Mouse (Mus musculus) hindbrain, embryonic 10.5 days (tissue): ENCODE measurements around the gene Slc22a13. TPM values are rescaled to one million over a fixed set of nuclear protein-coding genes. Genes with fewer than 3 reads are reported as not detected.

Experiments
- DNase-seq: peaks from one replicate; pipeline ENCODE4 v3.0.0-alpha.2; 2017; ENCODE audit warnings: low spot score
- H3K27ac ChIP-seq: fragments of 300-500 bp; sonication (generic); 2 replicates; pipeline ENCODE4 v1.5.1; 2016; ENCODE audit warnings: mild to moderate bottlenecking, moderate library complexity
- H3K27me3 ChIP-seq: fragments of 300-500 bp; sonication (generic); 2 replicates; pipeline ENCODE4 v1.6.1; 2016; ENCODE audit warnings: mild to moderate bottlenecking; ENCODE audit not compliant: poor library complexity, insufficient read depth, severe bottlenecking
- H3K36me3 ChIP-seq: fragments of 300-500 bp; sonication (generic); 2 replicates; pipeline ENCODE4 v1.6.1; 2016; ENCODE audit warnings: mild to moderate bottlenecking, moderate library complexity
- H3K4me1 ChIP-seq: fragments of 300-500 bp; sonication (generic); replicated peaks from 2 replicates; pipeline ENCODE4 v1.6.1; 2016; ENCODE audit warnings: mild to moderate bottlenecking
- H3K4me3 ChIP-seq: fragments of 300-500 bp; sonication (generic); 2 replicates; pipeline ENCODE4 v1.5.1; 2016; ENCODE audit warnings: mild to moderate bottlenecking, moderate library complexity
- H3K9me3 ChIP-seq: fragments of 300-500 bp; sonication (generic); 2 replicates; pipeline ENCODE4 v1.6.1; 2016; ENCODE audit warnings: mild to moderate bottlenecking, moderate library complexity
- WGBS: fragments of 180-500 bp; shearing (Covaris S2); methylation state at CpG from one replicate; pipeline ENCODE4 v1.1.7; 2016; 5-methylcytosine and 5-hydroxymethylcytosine counted together
- polyA plus RNA-seq: library from polyadenylated mRNA; unstranded; fragments of >200 nt; fragmentation: Nextera tagmentation; extraction: Ambion mirVana; gene quantifications from 2 replicates; pipeline ENCODE4 v1.2.1, GENCODE M21; 2016

Gene Slc22a13
- polyA plus RNA-seq = not detected in 2 replicates

GRCm38 (mm10) chr9:119208998-119209397 lies at the start of gene Slc22a13:
Slc22a13 (minus strand) TSS chr9:119209098.
- Histone ChIP-seq H3K36me3 (no peaks in the 10 kb centered on the region), H3K4me1 (no peaks in the 10 kb centered on the region), H3K9me3 (peaks cover 11% of the 10 kb centered on the region), H3K27me3 (no peaks in the 10 kb centered on the region), H3K4me3 (no peak within 1 kb of the TSS), H3K27ac (no peak within 1 kb of the TSS)
- DNase-seq = no peak
- 94% methylated on average over 4 of the region's 4 CpGs for WGBS

- no peaks in the 10 kb centered on the region for H3K27me3 ChIP-seq
- WGBS = 86% methylated on average over 5 of the region's 5 CpGs
- H3K9me3 ChIP-seq = no peaks in the 10 kb centered on the region
- H3K4me3 ChIP-seq = no peak overlapping the region
- no peak overlapping the region for H3K27ac ChIP-seq
- H3K4me1 ChIP-seq = no peaks in the 10 kb centered on the region
- peaks cover 91% of the 10 kb centered on the region for H3K36me3 ChIP-seq
- DNase-seq = no peak
Observed at GRCm38 (mm10) chr9:119258128-119258527, 49.2 kb upstream of the Slc22a13 start.

GRCm38 (mm10) chr9:119256161-119256560 lies 47.3 kb upstream of the Slc22a13 start:
- DNase-seq = no peak
- WGBS = 96% methylated on average over 12 of the region's 12 CpGs

GRCm38 (mm10) chr9:119255096-119255495 lies 46.2 kb upstream of the Slc22a13 start:
- WGBS = 96% methylated on average over 1 of the region's 1 CpGs
- H3K36me3 ChIP-seq = peaks cover 88% of the 10 kb centered on the region
- DNase-seq = no peak

More at GRCm38 (mm10) chr9:119256161-119256560, 47.3 kb upstream of the Slc22a13 start:
- H3K9me3 ChIP-seq = no peaks in the 10 kb centered on the region
- peaks cover 85% of the 10 kb centered on the region for H3K36me3 ChIP-seq
- H3K27ac ChIP-seq = no peak overlapping the region
- H3K4me1 ChIP-seq = no peaks in the 10 kb centered on the region
- no peaks in the 10 kb centered on the region for H3K27me3 ChIP-seq
- no peak overlapping the region for H3K4me3 ChIP-seq

GRCm38 (mm10) chr9:119254187-119254586 lies 45.3 kb upstream of the Slc22a13 start:
- WGBS = 76% methylated on average over 2 of the region's 2 CpGs
- no peak overlapping the region for H3K4me3 ChIP-seq
- no peaks in the 10 kb centered on the region for H3K4me1 ChIP-seq
- peaks cover 88% of the 10 kb centered on the region for H3K36me3 ChIP-seq
- no peaks in the 10 kb centered on the region for H3K9me3 ChIP-seq
- DNase-seq = no peak
- no peak overlapping the region for H3K27ac ChIP-seq
- no peaks in the 10 kb centered on the region for H3K27me3 ChIP-seq

More at GRCm38 (mm10) chr9:119255096-119255495, 46.2 kb upstream of the Slc22a13 start:
- H3K9me3 ChIP-seq = no peaks in the 10 kb centered on the region
- no peak overlapping the region for H3K27ac ChIP-seq
- H3K27me3 ChIP-seq = no peaks in the 10 kb centered on the region
- H3K4me1 ChIP-seq = no peaks in the 10 kb centered on the region
- no peak overlapping the region for H3K4me3 ChIP-seq

- Histone ChIP-seq H3K9me3 (no peaks in the 10 kb centered on the region), H3K36me3 (peaks cover 78% of the 10 kb centered on the region), H3K27me3 (no peaks in the 10 kb centered on the region), H3K4me1 (no peaks in the 10 kb centered on the region), H3K27ac (no peak overlapping the region), H3K4me3 (no peak overlapping the region)
- no peak for DNase-seq
- 89% methylated on average over 5 of the region's 5 CpGs for WGBS
Observed at GRCm38 (mm10) chr9:119247996-119248395, 39.1 kb upstream of the Slc22a13 start.

- DNase-seq = no peak
- Histone ChIP-seq H3K27ac (no peak overlapping the region), H3K4me3 (no peak overlapping the region), H3K9me3 (no peaks in the 10 kb centered on the region), H3K27me3 (no peaks in the 10 kb centered on the region), H3K4me1 (no peaks in the 10 kb centered on the region), H3K36me3 (peaks cover 84% of the 10 kb centered on the region)
- WGBS = 93% methylated on average over 5 of the region's 5 CpGs
Observed at GRCm38 (mm10) chr9:119246826-119247225, 37.9 kb upstream of the Slc22a13 start.

GRCm38 (mm10) chr9:119243981-119244380 lies 35.1 kb upstream of the Slc22a13 start:
- H3K4me3 ChIP-seq = no peak overlapping the region
- DNase-seq = no peak
- 92% methylated on average over 3 of the region's 3 CpGs for WGBS
- H3K36me3 ChIP-seq = peaks cover 88% of the 10 kb centered on the region
- no peak overlapping the region for H3K27ac ChIP-seq
- no peaks in the 10 kb centered on the region for H3K4me1 ChIP-seq
- H3K9me3 ChIP-seq = no peaks in the 10 kb centered on the region
- no peaks in the 10 kb centered on the region for H3K27me3 ChIP-seq

GRCm38 (mm10) chr9:119241169-119241865 lies 32.4 kb upstream of the Slc22a13 start:
- Histone ChIP-seq H3K4me3 (no peak overlapping the region), H3K36me3 (peaks cover 77% of the 10 kb centered on the region), H3K9me3 (no peaks in the 10 kb centered on the region), H3K4me1 (no peaks in the 10 kb centered on the region), H3K27ac (no peak overlapping the region), H3K27me3 (no peaks in the 10 kb centered on the region)
- DNase-seq = no peak
- 91% methylated on average over 11 of the region's 11 CpGs for WGBS

GRCm38 (mm10) chr9:119240286-119240997 lies 31.5 kb upstream of the Slc22a13 start:
- Histone ChIP-seq H3K36me3 (peaks cover 68% of the 10 kb centered on the region), H3K9me3 (no peaks in the 10 kb centered on the region), H3K4me1 (no peaks in the 10 kb centered on the region), H3K27ac (no peak overlapping the region), H3K27me3 (no peaks in the 10 kb centered on the region), H3K4me3 (no peak overlapping the region)
- 91% methylated on average over 10 of the region's 10 CpGs for WGBS
- DNase-seq = no peak

GRCm38 (mm10) chr9:119239274-119239673 lies 30.4 kb upstream of the Slc22a13 start:
- Histone ChIP-seq H3K9me3 (no peaks in the 10 kb centered on the region), H3K36me3 (peaks cover 56% of the 10 kb centered on the region), H3K27me3 (no peaks in the 10 kb centered on the region), H3K4me1 (no peaks in the 10 kb centered on the region), H3K4me3 (no peak overlapping the region), H3K27ac (no peak overlapping the region)
- 97% methylated on average over 3 of the region's 3 CpGs for WGBS
- no peak for DNase-seq

- Histone ChIP-seq H3K27me3 (no peaks in the 10 kb centered on the region), H3K4me3 (no peak overlapping the region), H3K36me3 (peaks cover 51% of the 10 kb centered on the region), H3K27ac (no peak overlapping the region), H3K4me1 (no peaks in the 10 kb centered on the region), H3K9me3 (no peaks in the 10 kb centered on the region)
- WGBS = 91% methylated on average over 4 of the region's 4 CpGs
- DNase-seq = no peak
Observed at GRCm38 (mm10) chr9:119238796-119239195, 29.9 kb upstream of the Slc22a13 start.

- no peak overlapping the region for H3K27ac ChIP-seq
- H3K4me3 ChIP-seq = no peak overlapping the region
- H3K36me3 ChIP-seq = no peaks in the 10 kb centered on the region
- DNase-seq = no peak
- H3K9me3 ChIP-seq = no peaks in the 10 kb centered on the region
- H3K4me1 ChIP-seq = no peaks in the 10 kb centered on the region
- no peaks in the 10 kb centered on the region for H3K27me3 ChIP-seq
- WGBS = 94% methylated on average over 7 of the region's 7 CpGs
Observed at GRCm38 (mm10) chr9:119231552-119231951, 22.7 kb upstream of the Slc22a13 start.
